In genomic region chr7:37772376-37773311, GRCm38 (mm10) we compare ENCODE assay signal across 8 mouse cellular contexts. TPM values are rescaled to one million over a fixed set of nuclear protein-coding genes. Genes with fewer than 3 reads are reported as not detected.
A peak's percentile ranks its signal among the peaks of the same experiment; 100 is the strongest.
DNase-seq lines count a peak whose midpoint lies in the region; ATAC-seq lines count a peak whose summit lies in the region.

No protein-coding gene starts in this region.

- no peak for DNase-seq in kidney, adult 18-20 months
- DNase-seq in adrenal gland, adult 8-10 months = peak; percentile 11
- peak; percentile 70 for DNase-seq in hindbrain, embryonic 14.5 days (ENCODE audit: low spot score)
- DNase-seq in midbrain, embryonic 11.5 days (ENCODE audit: low spot score, missing footprints) = peak; percentile 97
- no peak for DNase-seq in urinary bladder, postnatal 4 days (ENCODE audit: low spot score in 2 of 2)

- H3K27me3 ChIP-seq in kidney, embryonic 15.5 days = peaks cover 92% of the 10 kb centered on the region
- peaks cover 40% of the 10 kb centered on the region for H3K27me3 ChIP-seq in embryonic facial prominence, embryonic 12.5 days
- peaks cover 3% of the 10 kb centered on the region for H3K27me3 ChIP-seq in hindbrain, embryonic 14.5 days (ENCODE audit: control insufficient read depth, insufficient read depth, low read length)
- no peaks in the 10 kb centered on the region; the same call in none of the 2 replicates for H3K27me3 ChIP-seq in midbrain, embryonic 11.5 days (ENCODE audit: control insufficient read depth, insufficient read depth, low read length)

- ATAC-seq in kidney, embryonic 15.5 days (replicated peaks; ENCODE audit: low FRiP score) = no peak
- ATAC-seq in embryonic facial prominence, embryonic 12.5 days (ENCODE audit: insufficient number of reproducible peaks, insufficient read depth, low FRiP score, low TSS enrichment) = no peak
- ATAC-seq in hindbrain, embryonic 14.5 days (ENCODE audit: low FRiP score) = peak; percentile 29; the same call in 1 of the 2 replicates
- peak; percentile 43 for ATAC-seq in midbrain, embryonic 11.5 days (ENCODE audit: low FRiP score)
- no peak for ATAC-seq in erythroblast, adult 5-6 weeks (replicated peaks; ENCODE audit: low FRiP score, poor library complexity, severe bottlenecking)

- H3K36me3 ChIP-seq in kidney, embryonic 15.5 days = no peaks in the 10 kb centered on the region
- H3K36me3 ChIP-seq in embryonic facial prominence, embryonic 12.5 days = no peaks in the 10 kb centered on the region
- no peaks in the 10 kb centered on the region for H3K36me3 ChIP-seq in hindbrain, embryonic 14.5 days (replicated peaks; ENCODE audit: control insufficient read depth, insufficient read depth)
- no peaks in the 10 kb centered on the region for H3K36me3 ChIP-seq in midbrain, embryonic 11.5 days (ENCODE audit: control insufficient read depth, insufficient read depth, low read length)

- peak overlapping the region; percentile 99 for H3K4me2 ChIP-seq in kidney, embryonic 15.5 days
- H3K4me2 ChIP-seq in embryonic facial prominence, embryonic 12.5 days (replicated peaks) = peak overlapping the region; percentile 94
- peak overlapping the region; percentile 79 for H3K4me2 ChIP-seq in hindbrain, embryonic 14.5 days (replicated peaks)
- H3K4me2 ChIP-seq in midbrain, embryonic 11.5 days = peak overlapping the region; percentile 87

- peak overlapping the region; percentile 61 for H3K4me3 ChIP-seq in kidney, embryonic 15.5 days (replicated peaks)
- peak overlapping the region; percentile 49 for H3K4me3 ChIP-seq in embryonic facial prominence, embryonic 12.5 days
- H3K4me3 ChIP-seq in hindbrain, embryonic 14.5 days (replicated peaks; ENCODE audit: low read length) = peak overlapping the region; percentile 68
- peak overlapping the region; percentile 55 for H3K4me3 ChIP-seq in midbrain, embryonic 11.5 days (ENCODE audit: low read depth, low read length)

- no peak overlapping the region for H3K27ac ChIP-seq in kidney, embryonic 15.5 days
- peak overlapping the region; percentile 36; the same call in 1 of the 2 replicates for H3K27ac ChIP-seq in embryonic facial prominence, embryonic 12.5 days
- H3K27ac ChIP-seq in hindbrain, embryonic 14.5 days = peak overlapping the region; percentile 81
- peak overlapping the region; percentile 82 for H3K27ac ChIP-seq in midbrain, embryonic 11.5 days (ENCODE audit: low read depth, low read length)

- peaks cover 59% of the 10 kb centered on the region for H3K4me1 ChIP-seq in kidney, embryonic 15.5 days
- peaks cover 33% of the 10 kb centered on the region for H3K4me1 ChIP-seq in embryonic facial prominence, embryonic 12.5 days
- peaks cover 19% of the 10 kb centered on the region for H3K4me1 ChIP-seq in hindbrain, embryonic 14.5 days (replicated peaks; ENCODE audit: control insufficient read depth, insufficient read depth, low read length)
- H3K4me1 ChIP-seq in midbrain, embryonic 11.5 days (ENCODE audit: control insufficient read depth, insufficient read depth, low read length) = peaks cover 20% of the 10 kb centered on the region

- WGBS in kidney, embryonic 15.5 days = under 1% methylated on average over 46 of the region's 46 CpGs
- WGBS in embryonic facial prominence, embryonic 12.5 days = under 1% methylated on average over 45 of the region's 46 CpGs
- WGBS in hindbrain, embryonic 14.5 days = under 1% methylated on average over 45 of the region's 46 CpGs
- WGBS in midbrain, embryonic 11.5 days = under 1% methylated on average over 46 of the region's 46 CpGs

- H3K9ac ChIP-seq in kidney, embryonic 15.5 days = 0 out of 2 replicates have a peak overlapping the region, but pooled peaks have one; percentile 12
- peak overlapping the region; percentile 61 for H3K9ac ChIP-seq in embryonic facial prominence, embryonic 12.5 days
- H3K9ac ChIP-seq in hindbrain, embryonic 14.5 days = peak overlapping the region; percentile 81
- H3K9ac ChIP-seq in midbrain, embryonic 11.5 days (ENCODE audit: low read length) = peak overlapping the region; percentile 90

- no peaks in the 10 kb centered on the region for H3K9me3 ChIP-seq in kidney, embryonic 15.5 days (replicated peaks)
- H3K9me3 ChIP-seq in embryonic facial prominence, embryonic 12.5 days = no peaks in the 10 kb centered on the region
- H3K9me3 ChIP-seq in hindbrain, embryonic 14.5 days (ENCODE audit: control insufficient read depth, low read length) = no peaks in the 10 kb centered on the region
- no peaks in the 10 kb centered on the region for H3K9me3 ChIP-seq in midbrain, embryonic 11.5 days (ENCODE audit: control insufficient read depth, low read length)

RNA-seq across cellular contexts. Expression of gene Zfp536, which starts 0.8 kb away (rescaled TPM):
- polyA plus RNA-seq in kidney, embryonic 15.5 days (2015; fragmentation: Nextera tagmentation; extraction: Ambion mirVana) = 6.7 and 9.5 TPM in 2 replicates
- total RNA-seq in adrenal gland, adult 8-10 months (2022) = 10 to 100 TPM in 2 of 4 experiments, 1 to 10 TPM in 2; 6.8 to 19.8 (median 9.5) TPM
- polyA plus RNA-seq in embryonic facial prominence, embryonic 12.5 days (2016; fragmentation: Nextera tagmentation; extraction: Ambion mirVana) = 18.1 and 18.5 TPM in 2 replicates
- 35.6 and 43.0 TPM in 2 replicates for polyA plus RNA-seq in hindbrain, embryonic 14.5 days (2014; fragmentation: Nextera tagmentation; extraction: Ambion mirVana)
- 26.8 and 27.5 TPM in 2 replicates for polyA plus RNA-seq in midbrain, embryonic 11.5 days (2014; fragmentation: Nextera tagmentation; extraction: Ambion mirVana)
- not detected in 2 replicates for total RNA-seq in erythroblast, adult 5-6 weeks (2015; ENCODE audit: low replicate concordance)
- total RNA-seq in erythroblast, adult 5-6 weeks (2017; ENCODE audit: low replicate concordance) = not detected in 2 replicates

Comparison
In these comparisons a context has a peak if more than half of its experiments do, and no peak if none do; other contexts are left out.
1. ATAC-seq: peak in hindbrain, embryonic 14.5 days (single experiment) and midbrain, embryonic 11.5 days (single experiment); none in kidney, embryonic 15.5 days (single experiment), embryonic facial prominence, embryonic 12.5 days (single experiment) and erythroblast, adult 5-6 weeks (single experiment).
2. H3K9ac ChIP-seq: peak in every context shown above with its lines; median percentile 90 in midbrain, embryonic 11.5 days; 81 in hindbrain, embryonic 14.5 days; 61 in embryonic facial prominence, embryonic 12.5 days; 12 in kidney, embryonic 15.5 days.
3. DNase-seq: peak in adrenal gland, adult 8-10 months (single experiment), hindbrain, embryonic 14.5 days (single experiment) and midbrain, embryonic 11.5 days (single experiment); none in kidney, adult 18-20 months (single experiment) and urinary bladder, postnatal 4 days (0 of 2).
4. Peak in every context shown above with its lines, with median percentiles within 50 percentile points of each other: H3K4me2 ChIP-seq and H3K4me3 ChIP-seq.